Mouse (Mus musculus) embryo, embryonic 10 days (tissue): ENCODE results near the gene G6pc2.

Experiments
- DNase-seq: peaks from one replicate; pipeline ENCODE4 v3.0.0-alpha.2; 2015; ENCODE audit warnings: low spot score

G6pc2 gene

GRCm38 (mm10) chr2:69239315-69239714 lies 28.4 kb downstream of the G6pc2 start:
- DNase-seq: no peak

- no peak for DNase-seq
These were observed 34.1 kb downstream of the G6pc2 start for GRCm38 (mm10) chr2:69244924-69245323.

GRCm38 (mm10) chr2:69247081-69247480 lies 36.2 kb downstream of the G6pc2 start:
- DNase-seq: no peak

- DNase-seq: no peak
These were observed 37.4 kb downstream of the G6pc2 start for GRCm38 (mm10) chr2:69248221-69248755.

- DNase-seq: no peak
These were observed 53.3 kb downstream of the G6pc2 start for GRCm38 (mm10) chr2:69264069-69264618.

GRCm38 (mm10) chr2:69275875-69276274 lies 65.0 kb downstream of the G6pc2 start:
- DNase-seq: peak; percentile 78
